Mouse (Mus musculus) c-Kit-positive CD71-positive TER-119-negative erythroid progenitor cells, embryonic 14.5 days (primary cell): Measurements from ENCODE around the gene Olfr18.
A peak's percentile ranks its signal among the peaks of the same experiment; 100 is the strongest.
"Not testable (repeated sequence)": the region's sequence is repeated elsewhere in the genome, so short reads cannot be mapped to it uniquely, and the experiment has no call there.

Experiments
- DNase-seq: peaks from one replicate; pipeline ENCODE4 v3.0.0-alpha.2; 2013; ENCODE audit warnings: low read depth

The Olfr18 gene

GRCm38 (mm10) chr9:20335994-20336393 lies at the start of gene Olfr18:
Gene Olfr18 (minus strand): TSS chr9:20336094.
- no peak for DNase-seq

DNA sequence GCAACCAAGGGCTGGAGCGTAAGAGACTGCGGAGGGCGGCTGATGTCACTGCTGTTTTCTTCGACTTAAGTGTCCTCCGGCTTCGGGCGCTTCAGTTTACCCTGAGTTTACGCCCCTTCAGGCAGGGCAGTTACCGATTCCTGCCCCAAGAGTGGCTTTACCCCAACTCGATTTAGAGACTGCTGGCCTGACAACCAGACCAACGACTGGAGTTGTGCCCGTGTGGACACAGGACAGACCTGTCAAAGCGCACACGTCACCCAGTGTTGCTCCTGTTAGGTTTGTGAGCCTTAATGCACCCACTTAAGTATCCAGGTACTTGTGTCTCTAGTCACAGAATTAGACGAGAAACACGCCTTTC lies 49.4 kb upstream of the Olfr18 start:
- DNase-seq, result no peak

- peak; percentile 86 for DNase-seq
Measured at GRCm38 (mm10) chr9:20384532-20385342, 48.8 kb upstream of the Olfr18 start, which contains the start of gene Zfp560. Gene Zfp560 (minus strand): TSS chr9:20385177.

DNA sequence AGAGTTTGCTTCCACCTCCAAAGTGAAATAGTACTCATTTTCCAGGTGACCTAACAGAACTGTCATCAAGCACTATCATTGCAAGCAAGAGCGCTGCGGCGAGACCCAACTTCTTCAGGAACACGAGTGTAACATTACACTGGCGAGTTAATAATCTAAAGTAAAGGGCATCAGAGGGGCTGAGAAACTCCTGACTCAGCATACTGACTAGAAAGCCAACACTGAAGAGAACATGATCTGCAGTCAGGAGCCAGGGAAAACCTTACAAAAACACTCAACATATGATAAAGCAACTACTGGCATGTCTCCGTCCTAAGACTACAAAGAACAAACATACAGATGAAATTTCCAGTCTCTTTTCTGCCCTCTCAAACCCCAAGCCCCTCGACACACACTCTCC lies 47.8 kb upstream of the Olfr18 start:
- DNase-seq, result no peak

DNA sequence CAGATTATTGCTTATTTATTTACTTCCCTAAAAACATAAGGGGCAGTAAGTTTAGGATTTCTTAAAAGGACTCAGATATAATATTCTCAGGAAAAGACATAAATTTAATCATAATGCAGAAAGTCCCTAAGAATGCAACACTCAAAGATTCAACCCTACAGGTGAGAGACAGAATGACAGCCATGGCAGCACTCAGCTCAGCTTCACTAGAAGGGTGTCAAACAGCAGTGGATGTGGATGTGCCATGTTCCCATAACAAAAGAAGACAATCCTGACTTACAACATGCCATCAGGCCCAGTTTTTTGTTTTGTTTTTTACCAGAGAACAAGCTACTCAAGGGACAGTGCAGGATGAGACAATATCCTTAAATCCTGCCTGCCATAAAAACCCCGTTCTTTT lies 38.8 kb upstream of the Olfr18 start:
- DNase-seq, result no peak

DNA sequence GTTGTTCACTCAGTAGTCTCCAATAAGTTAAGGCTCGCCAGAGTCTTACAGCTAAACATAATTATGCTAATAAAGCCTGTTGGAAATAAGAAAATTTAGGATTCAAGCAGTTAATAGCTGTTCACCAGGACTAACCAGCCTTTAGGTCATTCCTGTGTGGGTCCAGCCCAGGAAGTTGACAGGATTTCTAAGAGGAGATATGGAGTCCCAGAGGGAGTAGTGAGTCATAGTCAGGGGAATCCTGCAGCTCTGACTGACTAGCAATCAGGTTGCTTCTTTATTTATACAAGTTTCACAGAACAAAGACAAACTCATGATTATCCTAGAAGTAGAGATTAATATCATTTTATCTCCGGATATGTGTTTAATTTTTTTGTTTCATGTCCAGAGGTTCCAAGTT lies 31.4 kb upstream of the Olfr18 start:
- no peak for DNase-seq

- no peak for DNase-seq
Measured at GRCm38 (mm10) chr9:20348501-20348900, 12.6 kb upstream of the Olfr18 start.

GRCm38 (mm10) chr9:20298232-20298631 lies 37.7 kb downstream of the Olfr18 start, which contains the start of gene Olfr873:
Gene Olfr873 (plus strand): TSS chr9:20298532.
- no peak for DNase-seq

- not testable (repeated sequence) for DNase-seq
Measured at GRCm38 (mm10) chr9:20295562-20295961, 40.3 kb downstream of the Olfr18 start.

DNA sequence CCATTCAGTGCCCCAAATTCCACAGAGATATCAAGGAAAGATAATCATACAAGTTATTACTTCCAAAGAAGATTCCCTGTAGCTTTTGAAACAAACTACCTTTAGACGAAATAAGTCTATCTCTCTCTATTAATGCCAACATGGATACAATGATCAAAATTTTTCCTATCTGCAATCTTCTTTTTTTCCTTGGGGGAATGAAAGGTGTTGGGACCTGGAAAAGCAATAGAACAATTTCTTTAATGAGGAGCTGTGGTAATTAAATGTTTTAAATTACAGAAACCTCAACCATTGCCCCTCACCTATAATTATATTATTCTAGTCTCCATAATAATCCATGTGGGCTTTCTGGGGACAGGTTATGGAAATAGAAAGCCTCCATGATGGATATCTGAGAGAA lies 53.8 kb downstream of the Olfr18 start, which contains the start of gene Olfr39:
Gene Olfr39 (plus strand): TSS at position 301 of the 400 bp plus-strand sequence.
- no peak for DNase-seq
